Mouse (Mus musculus) heart, adult 2 months (tissue): ENCODE data around the gene Brd3.

Experiments
- CTCF ChIP-seq: fragments of 200-600 bp; IDR thresholded peaks from 2 replicates; pipeline ENCODE4 v1.8.1; 2022; ENCODE audit warnings: antibody characterized with exemption, mild to moderate bottlenecking, moderate library complexity
- EP300 ChIP-seq: fragments of 200-500 bp; IDR thresholded peaks from 2 replicates; pipeline ENCODE4 v1.6.1; 2011; ENCODE audit warnings: low read depth, low read length, control low read depth; ENCODE audit not compliant: insufficient read depth

DNA sequence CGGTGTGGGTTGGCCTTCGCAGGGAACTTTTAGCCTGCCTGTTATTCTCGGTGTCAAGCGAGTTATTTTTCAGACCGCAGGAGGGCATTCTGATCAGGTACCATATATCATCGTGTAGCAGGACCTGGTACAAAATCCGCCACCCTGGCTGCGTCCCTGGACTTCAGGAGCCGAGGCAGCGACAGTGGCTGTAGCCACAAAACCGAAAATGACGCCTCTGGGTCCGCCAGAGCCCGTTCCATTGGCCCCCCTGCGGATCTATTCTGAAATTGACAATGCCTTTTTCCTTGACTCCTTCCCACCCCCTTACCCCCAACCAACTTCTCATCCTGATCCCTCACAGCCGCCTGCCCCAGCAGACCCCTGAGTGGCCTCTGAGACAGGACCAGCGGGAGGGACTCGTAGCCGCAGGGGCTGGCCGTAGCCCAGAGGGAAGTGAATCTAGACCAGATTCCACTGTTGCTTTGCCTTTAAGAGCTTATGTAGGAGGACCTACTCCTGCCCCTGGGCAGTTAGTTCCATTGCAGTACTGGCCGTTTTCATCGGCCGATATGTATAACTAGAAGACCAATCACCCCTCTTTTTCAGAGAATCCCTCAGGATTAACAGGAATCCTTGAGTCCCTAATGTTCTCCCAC is 11.0 kb downstream of the Brd3 start:
- TF ChIP-seq CTCF (no peak), EP300 (no peak)
